Mouse (Mus musculus) mature B cell (primary cell): ENCODE results near the gene Auh.

Experiments
- in situ Hi-C: fragments of 300-500 bp; cut with MboI; formaldehyde crosslinking; loops from 2 replicates; pipeline ENCODE4 v1.14.3; 2019

The Auh gene

GRCm38 (mm10) chr13:52879291-52879690 is 50.2 kb downstream of the Auh start:
- in situ Hi-C loops = no loop called here

- in situ Hi-C loops = no loop called here
These were observed 50.7 kb downstream of the Auh start for GRCm38 (mm10) chr13:52878823-52879222.

DNA sequence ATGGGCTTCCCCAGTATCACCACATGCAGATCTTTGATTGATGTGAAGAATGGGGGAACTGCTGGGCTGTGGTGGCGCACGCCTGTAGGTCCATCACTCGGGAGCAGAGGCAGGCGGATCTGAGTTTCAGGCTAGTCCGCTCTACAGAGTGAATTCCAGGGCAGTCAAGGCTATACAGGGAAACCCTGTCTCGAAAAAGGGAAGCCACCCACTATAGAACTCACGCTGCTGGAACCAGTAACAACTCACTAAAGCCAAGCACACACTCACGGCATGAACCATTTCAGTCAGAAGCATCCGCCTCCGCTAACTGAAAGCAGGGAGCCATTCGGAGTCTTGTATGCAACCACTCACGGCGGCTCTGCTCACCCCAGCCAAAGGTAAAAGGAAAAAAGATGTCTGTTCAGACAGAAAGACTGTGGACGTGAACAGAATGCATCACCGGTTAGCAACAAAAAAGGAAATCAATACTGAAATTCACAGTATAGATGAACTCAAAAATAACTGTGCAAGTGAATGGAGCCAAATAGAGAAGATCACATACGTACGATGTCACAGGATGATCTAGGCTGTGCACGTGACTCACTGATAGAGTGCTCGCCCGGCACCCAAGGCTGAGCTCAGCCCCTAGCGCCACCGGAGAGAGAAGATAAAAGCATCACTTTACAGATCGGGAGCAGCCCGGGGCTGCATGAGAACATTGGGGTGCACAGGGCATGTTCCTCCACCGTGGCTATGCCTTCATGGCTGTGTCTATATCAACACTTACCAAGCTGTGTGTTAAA is 53.7 kb downstream of the Auh start:
- in situ Hi-C loops = no loop called here

DNA sequence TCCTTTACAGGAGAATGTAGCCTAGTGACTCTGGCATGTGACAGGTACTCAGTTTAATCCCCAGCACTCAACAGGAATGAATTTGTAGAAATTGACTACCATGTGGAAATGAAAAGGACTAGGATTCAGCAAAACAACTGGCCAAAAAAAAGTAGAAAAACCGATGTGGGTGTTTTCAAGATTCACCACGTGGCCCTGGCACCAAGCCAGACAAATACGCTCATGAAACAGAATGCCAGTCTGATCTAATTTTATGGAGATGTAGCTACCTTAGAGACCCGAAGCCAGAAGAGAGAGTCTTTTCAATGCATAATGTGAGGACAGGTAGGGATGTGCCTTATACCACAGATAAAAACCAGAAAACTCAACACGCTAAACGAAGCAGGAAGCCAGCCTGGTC is 54.4 kb downstream of the Auh start:
- in situ Hi-C loops = no loop called here

DNA sequence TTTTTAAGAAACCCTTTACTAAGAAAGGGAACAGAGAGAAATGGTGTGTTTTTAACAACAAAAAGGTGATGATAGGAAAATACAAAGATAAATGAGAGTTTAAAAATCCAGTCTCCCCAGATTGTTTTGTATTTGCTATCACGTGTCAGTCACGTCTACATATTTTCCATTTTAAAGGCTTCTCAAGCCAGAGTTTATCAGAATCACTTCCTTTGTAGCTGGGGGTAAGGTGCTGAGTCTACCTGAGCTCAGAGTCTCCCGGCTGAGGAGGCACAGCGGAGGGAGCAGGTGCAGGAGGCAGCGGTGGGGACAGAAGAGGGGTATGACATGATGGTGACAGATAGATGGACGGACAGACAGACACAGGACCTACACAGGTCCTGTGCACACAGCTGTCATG is 55.1 kb downstream of the Auh start:
- in situ Hi-C loops = no loop called here

- in situ Hi-C loops = no loop called here
These were observed 55.6 kb downstream of the Auh start for GRCm38 (mm10) chr13:52873923-52874322.

- in situ Hi-C loops = no loop called here
These were observed 63.3 kb downstream of the Auh start for GRCm38 (mm10) chr13:52866005-52866792.

DNA sequence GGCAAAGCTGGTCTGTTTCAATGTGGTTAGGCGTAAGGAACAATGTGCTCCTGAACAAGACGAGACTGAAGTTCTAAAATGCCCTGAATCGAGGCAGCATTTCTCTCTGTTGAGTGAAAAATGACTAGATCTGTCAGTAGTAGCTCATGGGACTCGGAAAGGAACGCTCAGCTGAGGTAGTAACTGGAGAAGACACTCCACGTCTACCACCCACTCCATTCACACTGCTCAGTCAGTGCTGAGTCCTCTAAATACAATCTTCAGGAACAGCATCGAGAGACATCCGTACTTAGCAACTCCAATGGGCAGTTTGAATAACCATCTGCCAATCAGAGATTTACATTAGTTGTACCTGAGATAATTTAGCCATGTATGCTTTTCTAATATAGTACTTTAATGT is 66.0 kb downstream of the Auh start:
- in situ Hi-C loops = no loop called here

GRCm38 (mm10) chr13:52860006-52860685 is 69.3 kb downstream of the Auh start:
- in situ Hi-C loops = no loop called here

- in situ Hi-C loops = no loop called here
These were observed 70.2 kb downstream of the Auh start for GRCm38 (mm10) chr13:52859065-52859820.

GRCm38 (mm10) chr13:52858373-52858772 is 71.1 kb downstream of the Auh start:
- in situ Hi-C loops = no loop called here

- in situ Hi-C loops = no loop called here
These were observed 71.7 kb downstream of the Auh start for GRCm38 (mm10) chr13:52857781-52858180.

- in situ Hi-C loops = no loop called here
These were observed 75.9 kb downstream of the Auh start for GRCm38 (mm10) chr13:52853536-52853935.

GRCm38 (mm10) chr13:52851886-52852285 is 77.6 kb downstream of the Auh start:
- in situ Hi-C loops = no loop called here

DNA sequence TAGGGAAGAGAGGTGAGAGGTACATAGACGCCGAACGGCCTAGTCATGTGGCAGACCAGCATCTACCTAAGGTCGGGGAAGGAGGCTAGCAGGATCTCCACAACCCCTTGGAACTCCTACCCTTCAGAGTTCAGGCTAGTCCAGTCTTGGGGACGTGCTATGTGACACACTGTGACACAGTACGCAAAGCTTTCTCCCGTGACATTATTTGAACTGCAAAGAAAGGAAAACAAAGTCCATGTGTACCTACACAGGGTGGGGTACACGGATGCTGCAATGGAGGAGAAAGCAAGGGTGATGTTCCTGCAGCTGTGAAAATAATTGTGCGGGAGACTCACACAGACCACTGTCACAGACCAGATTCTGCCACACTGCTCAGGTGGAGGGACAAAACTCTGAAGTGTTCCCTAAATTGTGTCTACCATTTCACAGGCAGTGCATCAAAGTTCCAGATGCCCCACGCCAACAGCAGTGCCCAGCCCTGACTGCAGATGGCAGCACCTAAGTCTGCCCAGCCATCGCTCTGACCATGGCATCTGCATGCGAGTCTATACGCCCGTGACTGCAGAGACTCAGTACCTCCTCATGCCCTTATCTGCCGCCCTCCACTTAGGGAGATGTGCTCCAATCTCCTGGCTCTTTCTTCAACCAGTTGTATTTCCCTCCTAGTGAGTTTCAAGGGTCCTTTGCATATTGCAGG is 79.3 kb downstream of the Auh start:
- in situ Hi-C loops = no loop called here

- in situ Hi-C loops = no loop called here
These were observed 80.1 kb downstream of the Auh start for GRCm38 (mm10) chr13:52849394-52849801.

GRCm38 (mm10) chr13:52847481-52847880 is 82.0 kb downstream of the Auh start:
- in situ Hi-C loops = no loop called here

GRCm38 (mm10) chr13:52847071-52847470 is 82.4 kb downstream of the Auh start:
- in situ Hi-C loops = no loop called here

DNA sequence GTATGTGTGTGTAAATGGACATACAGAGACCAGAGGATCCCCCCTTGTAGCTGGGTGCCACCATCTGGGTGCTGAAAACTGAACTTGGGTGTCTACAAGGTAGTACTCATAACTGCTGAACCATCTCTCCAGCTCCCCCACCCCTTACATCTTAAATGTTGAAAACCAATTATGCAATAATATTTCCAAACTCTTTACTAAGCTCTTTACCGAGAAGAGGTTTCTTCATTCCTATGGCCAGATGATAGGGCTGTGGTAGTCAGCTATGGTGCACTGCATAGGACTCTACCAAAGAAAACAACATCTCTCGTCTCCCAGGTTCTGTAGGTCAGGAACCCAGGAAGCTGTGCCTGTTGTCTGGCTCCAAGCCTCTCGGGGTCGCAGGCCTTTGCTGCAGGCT is 83.9 kb downstream of the Auh start:
- in situ Hi-C loops = no loop called here

DNA sequence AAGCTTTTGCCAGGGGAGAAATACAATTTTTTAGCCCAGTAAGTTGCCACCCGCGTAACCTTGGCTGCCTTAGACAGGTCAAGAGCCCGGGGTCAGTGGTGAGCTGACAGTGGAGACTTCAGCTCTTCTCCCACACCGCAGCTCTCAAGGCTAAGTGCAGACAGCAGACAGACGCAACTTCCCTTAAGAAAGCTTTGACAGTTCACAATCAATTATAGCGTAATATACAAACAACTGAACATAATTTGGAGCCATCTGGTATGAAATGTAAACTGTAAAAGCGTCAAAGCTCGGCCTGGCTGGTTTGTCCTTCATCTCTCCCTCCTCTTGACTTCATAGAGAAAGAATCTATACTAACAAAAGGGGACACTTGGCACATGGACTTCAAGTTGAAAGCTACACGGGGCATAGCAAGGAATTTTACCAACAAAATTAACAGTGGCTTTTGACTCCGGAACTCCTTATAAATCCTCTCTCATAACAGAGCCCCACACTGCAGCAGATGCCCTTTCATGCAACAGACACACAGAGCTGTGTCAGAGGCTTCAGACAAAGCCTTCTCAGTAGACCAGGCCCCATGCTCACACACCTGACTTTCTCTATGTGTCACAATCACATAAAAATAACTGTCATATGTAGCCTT is 85.8 kb downstream of the Auh start:
- in situ Hi-C loops = no loop called here

DNA sequence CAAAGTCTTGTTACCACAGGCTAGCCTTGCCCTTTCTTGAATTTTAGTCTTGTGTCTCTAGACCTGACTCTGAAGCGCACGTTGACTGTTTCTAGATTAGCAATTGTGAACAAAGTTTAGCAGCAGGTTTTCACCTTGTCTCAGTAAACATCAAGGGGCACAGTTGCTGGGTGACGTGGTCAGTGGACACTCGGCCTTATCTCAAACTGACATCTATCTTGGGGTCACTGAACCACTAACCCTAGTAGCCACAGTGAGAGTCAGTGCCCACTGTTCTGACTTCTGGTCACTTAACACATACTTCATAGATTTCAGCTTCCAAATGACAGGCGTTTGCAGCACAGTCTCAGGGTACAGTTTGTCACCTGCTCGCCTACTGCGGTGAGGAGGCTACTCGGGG is 93.2 kb downstream of the Auh start:
- in situ Hi-C loops = no loop called here
